Mouse (Mus musculus) thymus, adult 18-20 months (tissue): ENCODE results near the gene Bola2.
"Not testable (repeated sequence)": the region's sequence is repeated elsewhere in the genome, so short reads cannot be mapped to it uniquely, and the experiment has no call there.

Experiments used
- DNase-seq, 2 experiments: peaks; one replicate each; pipeline ENCODE4 v3.0.0; 2022; ENCODE audit warnings: mixed read lengths in 2 of 2

Bola2 gene

GRCm38 (mm10) chr7:126695210-126695611 lies at the start of gene Bola2:
Gene Bola2 (plus strand): TSS chr7:126695401.
- peak; percentile 68 to 80 for DNase-seq

- DNase-seq: no peak
Measured at GRCm38 (mm10) chr7:126645708-126646107, 49.5 kb upstream of the Bola2 start.

GRCm38 (mm10) chr7:126648486-126648885 lies 46.7 kb upstream of the Bola2 start:
- no peak for DNase-seq

GRCm38 (mm10) chr7:126649231-126650051 lies 45.8 kb upstream of the Bola2 start, which contains the start of gene Sgf29:
Gene Sgf29 (plus strand): TSS chr7:126649309.
- DNase-seq: peak; percentile 84 to 86

- no peak for DNase-seq
Measured at GRCm38 (mm10) chr7:126650852-126651251, 44.3 kb upstream of the Bola2 start.

GRCm38 (mm10) chr7:126653991-126654390 lies 41.2 kb upstream of the Bola2 start:
- no peak for DNase-seq

GRCm38 (mm10) chr7:126655695-126656094 lies 39.5 kb upstream of the Bola2 start:
- no peak for DNase-seq

- DNase-seq: no peak
Measured at GRCm38 (mm10) chr7:126657522-126657921, 37.7 kb upstream of the Bola2 start.

GRCm38 (mm10) chr7:126659771-126660170 lies 35.4 kb upstream of the Bola2 start:
- DNase-seq: no peak

GRCm38 (mm10) chr7:126663646-126664045 lies 31.6 kb upstream of the Bola2 start:
- no peak for DNase-seq

GRCm38 (mm10) chr7:126665269-126665668 lies 29.9 kb upstream of the Bola2 start:
- no peak for DNase-seq

- no peak for DNase-seq
Measured at GRCm38 (mm10) chr7:126667495-126668090, 27.6 kb upstream of the Bola2 start.

GRCm38 (mm10) chr7:126668452-126668851 lies 26.7 kb upstream of the Bola2 start:
- DNase-seq: no peak

- DNase-seq: no peak
Measured at GRCm38 (mm10) chr7:126670152-126670551, 25.0 kb upstream of the Bola2 start.

GRCm38 (mm10) chr7:126672111-126672510 lies 23.1 kb upstream of the Bola2 start:
- DNase-seq: no peak

- no peak for DNase-seq
Measured at GRCm38 (mm10) chr7:126675104-126675503, 20.1 kb upstream of the Bola2 start.

- no peak for DNase-seq
Measured at GRCm38 (mm10) chr7:126676207-126676606, 19.0 kb upstream of the Bola2 start, which contains the start of gene Sult1a1. Gene Sult1a1 (minus strand): TSS chr7:126676432.

GRCm38 (mm10) chr7:126676631-126677220 lies 18.5 kb upstream of the Bola2 start:
- DNase-seq: no peak

GRCm38 (mm10) chr7:126678545-126679341 lies 16.5 kb upstream of the Bola2 start:
- no peak for DNase-seq

- no peak for DNase-seq
Measured at GRCm38 (mm10) chr7:126679683-126680082, 15.5 kb upstream of the Bola2 start.

GRCm38 (mm10) chr7:126681221-126681620 lies 14.0 kb upstream of the Bola2 start:
- DNase-seq: no peak

- DNase-seq: not testable (repeated sequence)
Measured at GRCm38 (mm10) chr7:126688156-126688555, 7.0 kb upstream of the Bola2 start.

- no peak for DNase-seq
Measured at GRCm38 (mm10) chr7:126689021-126689420, 6.2 kb upstream of the Bola2 start.
